Mouse (Mus musculus): ENCODE data around the gene Gemin7.

GRCm38 (mm10) chr7:19534676-19535075 lies 42.7 kb downstream of the Gemin7 start:
- TF ChIP-seq CTCF (IDR thresholded peaks at IDR 0.05; ENCODE audit: extremely low read depth, insufficient read depth, insufficient read length, insufficient replicate concordance): no peak
- TF ChIP-seq POLR2A (IDR thresholded peaks at IDR 0.05; ENCODE audit: low read depth, low read length): no peak

Data from spleen, adult 2 months (tissue).